Comparison of ENCODE assay signal across 10 mouse cellular contexts in genomic region chr2:25620852-25621228, GRCm38 (mm10). TPM values are rescaled to one million over a fixed set of nuclear protein-coding genes. Genes with fewer than 3 reads are reported as not detected.
DNase-seq lines count a peak whose midpoint lies in the region; ATAC-seq and TF ChIP-seq lines count a peak whose summit lies in the region.
"Had no signal": no experiment of that assay in that cellular context is flagged by ENCODE, and none has a peak within 500 bp of the region (broad histone marks: within the 10 kb centered on the region; RNA-seq: fewer than 3 reads in every experiment).

No protein-coding gene starts in this region.

- no peak overlapping the region for H3K4me3 ChIP-seq in heart, embryonic 15.5 days
- no peak overlapping the region; the same call in 1 of the 2 replicates for H3K4me3 ChIP-seq in heart, adult 2 months
- peak overlapping the region; percentile 87 for H3K4me3 ChIP-seq in testis, adult 2 months (ENCODE audit: control insufficient read depth, low read depth, low read length)
- H3K4me3 ChIP-seq in liver, embryonic 16.5 days (ENCODE audit: low read depth, low read length): no peak overlapping the region

- H3K27me3 ChIP-seq in heart, embryonic 15.5 days: peaks cover 29% of the 10 kb centered on the region
- H3K27me3 ChIP-seq in heart, adult 2 months (ENCODE audit: control insufficient read depth, insufficient read depth, low read length): peaks cover 6% of the 10 kb centered on the region; the same call in 1 of the 2 replicates
- H3K27me3 ChIP-seq in testis, adult 2 months (ENCODE audit: control insufficient read depth, insufficient read depth, low read length): no peaks in the 10 kb centered on the region
- peaks cover 12% of the 10 kb centered on the region for H3K27me3 ChIP-seq in liver, embryonic 16.5 days (ENCODE audit: control insufficient read depth, insufficient read depth, low read depth, low read length)

- no peak for TF ChIP-seq EP300 in heart, adult 2 months (IDR thresholded peaks at IDR 0.05; ENCODE audit: insufficient read depth, low read depth, low read length)

- no peaks in the 10 kb centered on the region for H3K36me3 ChIP-seq in heart, embryonic 15.5 days
- H3K36me3 ChIP-seq in heart, adult 2 months (ENCODE audit: control insufficient read depth, insufficient read depth, low read length): no peaks in the 10 kb centered on the region
- H3K36me3 ChIP-seq in testis, adult 2 months (ENCODE audit: control insufficient read depth, insufficient read depth, low read length): no peaks in the 10 kb centered on the region
- no peaks in the 10 kb centered on the region for H3K36me3 ChIP-seq in liver, embryonic 16.5 days (ENCODE audit: control insufficient read depth, insufficient read depth)

- TF ChIP-seq POLR2A in heart, adult 2 months (IDR thresholded peaks at IDR 0.05; ENCODE audit: insufficient read depth, low read depth, low read length): no peak
- no peak for TF ChIP-seq POLR2A in testis, adult 2 months (IDR thresholded peaks at IDR 0.05; ENCODE audit: control insufficient read depth, low read depth, low read length)

- TF ChIP-seq CTCF in heart, adult 2 months (IDR thresholded peaks at IDR 0.05): no peak
- no peak for TF ChIP-seq CTCF in testis, adult 2 months (IDR thresholded peaks at IDR 0.05; ENCODE audit: control insufficient read depth, insufficient read depth, insufficient replicate concordance, low read depth, low read length)

- H3K27ac ChIP-seq in heart, embryonic 15.5 days: no peak overlapping the region
- no peak overlapping the region; the same call in 1 of the 2 replicates for H3K27ac ChIP-seq in heart, adult 2 months
- no peak overlapping the region for H3K27ac ChIP-seq in testis, adult 2 months (ENCODE audit: control insufficient read depth, insufficient read depth, low read depth, low read length)
- no peak overlapping the region for H3K27ac ChIP-seq in liver, embryonic 16.5 days (ENCODE audit: low read length)

- no peaks in the 10 kb centered on the region for H3K79me2 ChIP-seq in heart, adult 2 months (replicated peaks; ENCODE audit: control insufficient read depth, insufficient read depth, low read length)

- H3K4me2 ChIP-seq in heart, embryonic 15.5 days: peak overlapping the region; percentile 92
- H3K4me2 ChIP-seq in liver, embryonic 16.5 days (ENCODE audit: low read depth, low read length): 0 out of 2 replicates have a peak overlapping the region, but pooled peaks have one; percentile 71

- 75% methylated on average over 4 of the region's 4 CpGs for WGBS in heart, embryonic 15.5 days
- WGBS in heart, adult 2 months: 63% methylated on average over 4 of the region's 4 CpGs
- 56% methylated on average over 4 of the region's 4 CpGs for WGBS in liver, embryonic 16.5 days (ENCODE audit: insufficient replicate concordance)

- H3K9ac ChIP-seq in heart, embryonic 15.5 days: no peak overlapping the region
- H3K9ac ChIP-seq in heart, adult 2 months (ENCODE audit: low read depth, low read length): no peak overlapping the region
- H3K9ac ChIP-seq in liver, embryonic 16.5 days (ENCODE audit: low read depth, low read length): no peak overlapping the region

- intact Hi-C loops in heart, adult 2 months (cut with DNase I): no loop called here

- H3K4me1 ChIP-seq in heart, embryonic 15.5 days (replicated peaks): peaks cover 18% of the 10 kb centered on the region
- peaks cover 2% of the 10 kb centered on the region for H3K4me1 ChIP-seq in heart, adult 2 months (ENCODE audit: control insufficient read depth, insufficient read depth, low read length)
- H3K4me1 ChIP-seq in testis, adult 2 months (ENCODE audit: control insufficient read depth, insufficient read depth, low read length): peaks cover 16% of the 10 kb centered on the region
- H3K4me1 ChIP-seq in liver, embryonic 16.5 days (ENCODE audit: control insufficient read depth, low read depth, low read length): peaks cover 3% of the 10 kb centered on the region; the same call in 1 of the 2 replicates

- no peak for ATAC-seq in heart, embryonic 15.5 days (replicated peaks; ENCODE audit: insufficient number of reproducible peaks, insufficient read depth, low FRiP score, low read depth)
- ATAC-seq in liver, embryonic 16.5 days (ENCODE audit: low read depth): no peak

- H3K9me3 ChIP-seq in heart, embryonic 15.5 days (replicated peaks): no peaks in the 10 kb centered on the region
- no peaks in the 10 kb centered on the region for H3K9me3 ChIP-seq in liver, embryonic 16.5 days (replicated peaks; ENCODE audit: control insufficient read depth, low read length)

- DNase-seq in heart, adult 2 months: no peak
- no peak for DNase-seq in testis, postnatal 14 days (ENCODE audit: low spot score)
- no peak for DNase-seq in yolk sac, embryonic 10.5 days (ENCODE audit: low spot score)
- DNase-seq in adrenal gland, postnatal 4 days (ENCODE audit: low spot score in 2 of 2): no peak
- DNase-seq in adrenal gland, adult (ENCODE audit: inconsistent age in 2 of 2, low spot score in 1 of 2): no peak

RNA-seq across cellular contexts. Expression of gene Tmem141, which starts 1.0 kb away (rescaled TPM):
- polyA plus RNA-seq in heart, embryonic 15.5 days (2015; fragmentation: Nextera tagmentation; extraction: Ambion mirVana): 19.0 and 21.9 TPM in 2 replicates
- 10 to 100 TPM; 29.4 to 32.6 TPM for total RNA-seq in heart, adult 2 months (2021)
- polyA plus RNA-seq in heart, adult 2 months (2012; rRNA removed): 49.2 and 73.7 TPM in 2 replicates
- 24.0 and 26.8 TPM in 2 replicates for polyA plus RNA-seq in testis, adult 2 months (2012; rRNA removed)
- polyA plus RNA-seq in liver, embryonic 16.5 days (2015; fragmentation: Nextera tagmentation; extraction: Ambion mirVana): 9.0 and 10.5 TPM in 2 replicates
- total RNA-seq in adrenal gland, postnatal 4 days (2021): 10 to 100 TPM; 37.1 to 39.5 TPM

RNA-seq across cellular contexts. Expression of gene Ccdc183, which starts 3.4 kb away (rescaled TPM):
- 0.09 and 0.13 TPM in 2 replicates for polyA plus RNA-seq in heart, embryonic 15.5 days (2015; fragmentation: Nextera tagmentation; extraction: Ambion mirVana)
- not detected for total RNA-seq in heart, adult 2 months (2021)
- not detected in 2 replicates for polyA plus RNA-seq in heart, adult 2 months (2012; rRNA removed)
- 101 and 107 TPM in 2 replicates for polyA plus RNA-seq in testis, adult 2 months (2012; rRNA removed)
- 0.02 and 0.05 TPM in 2 replicates for polyA plus RNA-seq in liver, embryonic 16.5 days (2015; fragmentation: Nextera tagmentation; extraction: Ambion mirVana)
- under 1 TPM in 1 of 2 experiments, not detected in 1; 0.11 TPM for total RNA-seq in adrenal gland, postnatal 4 days (2021)

RNA-seq across cellular contexts. Expression of gene Fcna, which starts 7.0 kb away (rescaled TPM):
- 3.3 and 4.8 TPM in 2 replicates for polyA plus RNA-seq in heart, embryonic 15.5 days (2015; fragmentation: Nextera tagmentation; extraction: Ambion mirVana)
- 1 to 10 TPM; 4.8 to 6.8 TPM for total RNA-seq in heart, adult 2 months (2021)
- polyA plus RNA-seq in heart, adult 2 months (2012; rRNA removed): 3.4 and 4.0 TPM in 2 replicates
- polyA plus RNA-seq in testis, adult 2 months (2012; rRNA removed): 0.07 and 0.54 TPM in 2 replicates
- 86.7 and 88.1 TPM in 2 replicates for polyA plus RNA-seq in liver, embryonic 16.5 days (2015; fragmentation: Nextera tagmentation; extraction: Ambion mirVana)
- 10 to 100 TPM; 10.2 to 14.4 TPM for total RNA-seq in adrenal gland, postnatal 4 days (2021)

RNA-seq across cellular contexts. Expression of gene Rabl6, which starts 12.5 kb away (rescaled TPM):
- 41.0 and 50.2 TPM in 2 replicates for polyA plus RNA-seq in heart, embryonic 15.5 days (2015; fragmentation: Nextera tagmentation; extraction: Ambion mirVana)
- 10 to 100 TPM; 61.2 to 65.3 TPM for total RNA-seq in heart, adult 2 months (2021)
- polyA plus RNA-seq in heart, adult 2 months (2012; rRNA removed): 48.8 and 56.0 TPM in 2 replicates
- 40.9 and 46.2 TPM in 2 replicates for polyA plus RNA-seq in testis, adult 2 months (2012; rRNA removed)
- 17.5 and 19.9 TPM in 2 replicates for polyA plus RNA-seq in liver, embryonic 16.5 days (2015; fragmentation: Nextera tagmentation; extraction: Ambion mirVana)
- 100 to 1,000 TPM; 117 to 128 TPM for total RNA-seq in adrenal gland, postnatal 4 days (2021)

RNA-seq across cellular contexts. Expression of gene Lcn8, which starts 32.1 kb away (rescaled TPM):
- polyA plus RNA-seq in heart, embryonic 15.5 days (2015; fragmentation: Nextera tagmentation; extraction: Ambion mirVana): not detected in 2 replicates
- 1 to 10 TPM in 1 of 2 experiments, under 1 TPM in 1; 0.98 to 1.2 TPM for total RNA-seq in heart, adult 2 months (2021)
- polyA plus RNA-seq in heart, adult 2 months (2012; rRNA removed): 0.20 TPM in 1 of 2 replicates, not detected in the other
- not detected in 2 replicates for polyA plus RNA-seq in testis, adult 2 months (2012; rRNA removed)
- polyA plus RNA-seq in liver, embryonic 16.5 days (2015; fragmentation: Nextera tagmentation; extraction: Ambion mirVana): not detected in 2 replicates
- under 1 TPM in 1 of 2 experiments, not detected in 1; 0.68 TPM for total RNA-seq in adrenal gland, postnatal 4 days (2021)
- polyA plus RNA-seq: embryonic facial prominence, embryonic 11.5 days; limb, embryonic 11.5 days had no signal

Comparison
In these comparisons a context has a peak if more than half of its experiments do, and no peak if none do; other contexts are left out.
1. RNA of gene Ccdc183, which starts 3.4 kb away (polyA plus RNA-seq): 101 to 107 TPM in testis, adult 2 months; 0.09 to 0.13 TPM in heart, embryonic 15.5 days, 0.02 to 0.05 TPM in liver, embryonic 16.5 days and not detected in heart, adult 2 months; every median in the first group is over 10 times any median in the second.
2. RNA of gene Fcna, which starts 7.0 kb away (polyA plus RNA-seq): 86.7 to 88.1 TPM in liver, embryonic 16.5 days; 3.4 to 4.0 TPM in heart, adult 2 months, 3.3 to 4.8 TPM in heart, embryonic 15.5 days and 0.07 to 0.54 TPM in testis, adult 2 months; every median in the first group is over 10 times any median in the second.